23 mouse cellular contexts compared by ENCODE assay signal in the genomic region with DNA sequence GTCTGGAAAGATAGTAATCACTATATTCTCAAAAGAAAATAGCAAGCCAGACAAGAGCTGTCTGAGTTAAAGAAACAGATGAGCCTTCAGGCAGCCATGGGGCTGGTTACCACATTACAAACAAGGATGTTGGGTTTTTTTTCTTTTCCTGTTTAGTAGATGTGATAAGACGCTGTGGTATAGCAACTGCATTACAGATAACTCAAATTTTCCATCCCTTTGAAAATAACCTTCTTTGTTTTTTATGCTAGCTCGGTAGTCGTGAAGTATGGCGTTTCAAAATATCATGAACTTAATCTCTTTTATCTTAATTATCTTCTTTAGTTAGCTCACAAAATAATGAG. TPM values are rescaled to one million over a fixed set of nuclear protein-coding genes. Genes with fewer than 3 reads are reported as not detected.
DNase-seq lines count a peak whose midpoint lies in the region; ATAC-seq and TF ChIP-seq lines count a peak whose summit lies in the region.
"Had no signal": no experiment of that assay in that cellular context is flagged by ENCODE, and none has a peak within 500 bp of the region (broad histone marks: within the 10 kb centered on the region; RNA-seq: fewer than 3 reads in every experiment).

No protein-coding gene starts in this region.

- H3K9ac ChIP-seq in heart, adult 2 months (ENCODE audit: low read depth, low read length) = no peak overlapping the region
- no peak overlapping the region for H3K9ac ChIP-seq in forebrain, embryonic 15.5 days (replicated peaks)
- H3K9ac ChIP-seq: forebrain, postnatal 0 days; limb, embryonic 15.5 days had no signal

- H3K4me3 ChIP-seq in heart, adult 2 months = no peak overlapping the region
- H3K4me3 ChIP-seq in forebrain, embryonic 15.5 days = no peak overlapping the region
- no peak overlapping the region for H3K4me3 ChIP-seq in embryonic facial prominence, embryonic 10.5 days
- H3K4me3 ChIP-seq: limb, embryonic 15.5 days had no signal

- intact Hi-C loops in heart, adult 2 months (cut with DNase I) = no loop called here
- intact Hi-C loops in heart, postnatal 14 days (cut with DNase I) = no loop called here

- H3K9me3 ChIP-seq in forebrain, embryonic 15.5 days = no peaks in the 10 kb centered on the region
- no peaks in the 10 kb centered on the region for H3K9me3 ChIP-seq in embryonic facial prominence, embryonic 10.5 days
- H3K9me3 ChIP-seq: limb, embryonic 15.5 days had no signal

- no peak for TF ChIP-seq POLR2A in heart, adult 2 months (IDR thresholded peaks at IDR 0.05; ENCODE audit: insufficient read depth, low read depth, low read length)

- TF ChIP-seq EP300 in heart, adult 2 months (IDR thresholded peaks at IDR 0.05; ENCODE audit: insufficient read depth, low read depth, low read length) = no peak

- no peak for DNase-seq in heart, adult 2 months
- DNase-seq in heart, postnatal 14 days = no peak
- DNase-seq in 416B (ENCODE audit: low read depth) = peak; percentile 95
- DNase-seq in embryonic facial prominence, embryonic 10.5 days (ENCODE audit: low spot score) = no peak
- no peak for DNase-seq in testis, postnatal 14 days (ENCODE audit: low spot score)
- DNase-seq: adrenal gland, postnatal 36 days; cerebellum, adult 9-10 months; embryo, embryonic 11 days; forebrain, postnatal 0 days; gastrocnemius, postnatal 25 days; heart, postnatal 36 days; kidney, postnatal 10 days; layer of hippocampus, adult 9-11 months; lung, adult 18-20 months had no signal

- no peaks in the 10 kb centered on the region for H3K79me2 ChIP-seq in heart, adult 2 months (replicated peaks; ENCODE audit: control insufficient read depth, insufficient read depth, low read length)

- H3K27me3 ChIP-seq in heart, adult 2 months (ENCODE audit: control insufficient read depth, insufficient read depth, low read length) = no peaks in the 10 kb centered on the region
- no peaks in the 10 kb centered on the region for H3K27me3 ChIP-seq in forebrain, embryonic 15.5 days
- no peaks in the 10 kb centered on the region for H3K27me3 ChIP-seq in embryonic facial prominence, embryonic 10.5 days (replicated peaks; ENCODE audit: low read depth, poor library complexity, severe bottlenecking)
- H3K27me3 ChIP-seq: limb, embryonic 15.5 days had no signal

- WGBS in heart, adult 2 months = 46% methylated on average over 4 of the region's 4 CpGs
- WGBS in forebrain, embryonic 15.5 days = 94% methylated on average over 4 of the region's 4 CpGs
- 89% methylated on average over 4 of the region's 4 CpGs for WGBS in embryonic facial prominence, embryonic 10.5 days

- H3K27ac ChIP-seq in heart, adult 2 months = peak overlapping the region; percentile 5; the same call in 1 of the 2 replicates
- H3K27ac ChIP-seq in forebrain, embryonic 15.5 days (replicated peaks) = no peak overlapping the region
- no peak overlapping the region for H3K27ac ChIP-seq in embryonic facial prominence, embryonic 10.5 days (replicated peaks)
- H3K27ac ChIP-seq: limb, embryonic 15.5 days; stomach, postnatal 0 days had no signal

- no peak for TF ChIP-seq CTCF in heart, adult 2 months (IDR thresholded peaks at IDR 0.05)

- peak; percentile 91 for ATAC-seq in activated CD4-positive, CD25-positive, alpha-beta regulatory T cell, adult 4 months
- ATAC-seq in monocyte, adult 5-6 weeks (replicated peaks; ENCODE audit: insufficient number of reproducible peaks, low FRiP score, low TSS enrichment, poor library complexity, severe bottlenecking) = 0 out of 2 replicates have a peak, but pooled peaks have one; percentile 59
- no peak for ATAC-seq in forebrain, embryonic 15.5 days (replicated peaks)
- ATAC-seq: forebrain, postnatal 0 days had no signal

- H3K4me2 ChIP-seq in forebrain, embryonic 15.5 days (replicated peaks) = no peak overlapping the region
- H3K4me2 ChIP-seq: heart, embryonic 11.5 days; limb, embryonic 15.5 days had no signal

- peaks cover 17% of the 10 kb centered on the region for H3K36me3 ChIP-seq in heart, adult 2 months (ENCODE audit: control insufficient read depth, insufficient read depth, low read length)
- H3K36me3 ChIP-seq in forebrain, embryonic 15.5 days = no peaks in the 10 kb centered on the region
- H3K36me3 ChIP-seq in embryonic facial prominence, embryonic 10.5 days (replicated peaks) = no peaks in the 10 kb centered on the region
- H3K36me3 ChIP-seq: G1E; limb, embryonic 15.5 days had no signal

- H3K4me1 ChIP-seq in heart, adult 2 months (ENCODE audit: control insufficient read depth, insufficient read depth, low read length) = peaks cover 9% of the 10 kb centered on the region
- H3K4me1 ChIP-seq in forebrain, embryonic 15.5 days = no peaks in the 10 kb centered on the region
- no peaks in the 10 kb centered on the region for H3K4me1 ChIP-seq in embryonic facial prominence, embryonic 10.5 days
- H3K4me1 ChIP-seq: limb, embryonic 15.5 days had no signal

RNA-seq across cellular contexts. Expression of gene Clec2d, which starts 30.0 kb away (rescaled TPM):
- total RNA-seq in heart, adult 2 months (2021) = 10 to 100 TPM; 28.7 to 40.7 TPM
- 32.4 and 47.0 TPM in 2 replicates for polyA plus RNA-seq in heart, adult 2 months (2012; rRNA removed)
- 10 to 100 TPM; 43.5 to 46.0 TPM for total RNA-seq in heart, postnatal 14 days (2021)
- polyA plus RNA-seq in activated CD4-positive, CD25-positive, alpha-beta regulatory T cell, adult 4 months (2017; shearing (Covaris generic)) = 10 to 100 TPM; 22.9 to 25.2 TPM
- total RNA-seq in monocyte, adult 5-6 weeks (2017) = 222 to 328 TPM (median 282 TPM) in 3 replicates
- polyA plus RNA-seq in forebrain, embryonic 15.5 days (2015; fragmentation: Nextera tagmentation; extraction: Ambion mirVana) = 0.14 TPM in 1 of 2 replicates, not detected in the other
- not detected in 2 replicates for polyA plus RNA-seq in embryonic facial prominence, embryonic 10.5 days (2016; fragmentation: Nextera tagmentation; extraction: Ambion mirVana)
- total RNA-seq: G1E had no signal
- polyA plus RNA-seq: forebrain, postnatal 0 days; G1E; heart, embryonic 11.5 days; midbrain, postnatal 0 days; neural tube, embryonic 14.5 days had no signal

Comparison
In these comparisons a context has a peak if more than half of its experiments do, and no peak if none do; other contexts are left out.
1. RNA of gene Clec2d, which starts 30.0 kb away (polyA plus RNA-seq): 32.4 to 47.0 TPM in heart, adult 2 months and 22.9 to 25.2 TPM in activated CD4-positive, CD25-positive, alpha-beta regulatory T cell, adult 4 months; 0.14 TPM in forebrain, embryonic 15.5 days and not detected in embryonic facial prominence, embryonic 10.5 days; every median in the first group is over 10 times any median in the second.